Mouse (Mus musculus) heart, embryonic 10.5 days (tissue): ENCODE data around the gene Abcc12. TPM values are rescaled to one million over a fixed set of nuclear protein-coding genes. Genes with fewer than 3 reads are reported as not detected.
A peak's percentile ranks its signal among the peaks of the same experiment; 100 is the strongest.

Experiments used
- DNase-seq: peaks from one replicate; pipeline ENCODE4 v3.0.0-alpha.2; 2017; ENCODE audit warnings: low spot score
- H3K27ac ChIP-seq: fragments of 300-500 bp; sonication (generic); 2 replicates; pipeline ENCODE4 v1.5.1; 2016; ENCODE audit warnings: mild to moderate bottlenecking
- H3K27me3 ChIP-seq: fragments of 300-500 bp; sonication (generic); 2 replicates; pipeline ENCODE4 v1.6.1; 2016; ENCODE audit warnings: mild to moderate bottlenecking; ENCODE audit not compliant: poor library complexity, insufficient read depth, severe bottlenecking
- H3K36me3 ChIP-seq: fragments of 300-500 bp; sonication (generic); 2 replicates; pipeline ENCODE4 v1.6.1; 2016; ENCODE audit warnings: mild to moderate bottlenecking, moderate library complexity
- H3K4me1 ChIP-seq: fragments of 300-500 bp; sonication (generic); 2 replicates; pipeline ENCODE4 v1.6.1; 2016; ENCODE audit warnings: mild to moderate bottlenecking
- H3K4me3 ChIP-seq: fragments of 300-500 bp; sonication (generic); 2 replicates; pipeline ENCODE4 v1.5.1; 2016; ENCODE audit warnings: mild to moderate bottlenecking, moderate library complexity
- H3K9me3 ChIP-seq: fragments of 300-500 bp; sonication (generic); 2 replicates; pipeline ENCODE4 v1.6.1; 2016; ENCODE audit warnings: mild to moderate bottlenecking, moderate library complexity
- WGBS: fragments of 180-500 bp; shearing (Covaris S2); methylation state at CpG from one replicate; pipeline ENCODE4 v1.1.7; 2016; 5-methylcytosine and 5-hydroxymethylcytosine counted together
- polyA plus RNA-seq: library from polyadenylated mRNA; unstranded; fragments of >200 nt; fragmentation: Nextera tagmentation; extraction: Ambion mirVana; gene quantifications from 2 replicates; pipeline ENCODE4 v1.2.1, GENCODE M21; 2016

The Abcc12 gene
- not detected in 2 replicates for polyA plus RNA-seq

GRCm38 (mm10) chr8:86580458-86580857 lies at the start of gene Abcc12:
Gene Abcc12 (minus strand): TSS chr8:86580686.
- no peak within 1 kb of the TSS for H3K27ac ChIP-seq
- H3K4me1 ChIP-seq: peaks cover 6% of the 10 kb centered on the region; the same call in 1 of the 2 replicates
- no peaks in the 10 kb centered on the region for H3K9me3 ChIP-seq
- 0 out of 2 replicates have a peak, but pooled peaks cover 4% of the 10 kb centered on the region for H3K27me3 ChIP-seq
- DNase-seq: no peak
- H3K4me3 ChIP-seq: no peak within 1 kb of the TSS
- no peaks in the 10 kb centered on the region for H3K36me3 ChIP-seq

DNA sequence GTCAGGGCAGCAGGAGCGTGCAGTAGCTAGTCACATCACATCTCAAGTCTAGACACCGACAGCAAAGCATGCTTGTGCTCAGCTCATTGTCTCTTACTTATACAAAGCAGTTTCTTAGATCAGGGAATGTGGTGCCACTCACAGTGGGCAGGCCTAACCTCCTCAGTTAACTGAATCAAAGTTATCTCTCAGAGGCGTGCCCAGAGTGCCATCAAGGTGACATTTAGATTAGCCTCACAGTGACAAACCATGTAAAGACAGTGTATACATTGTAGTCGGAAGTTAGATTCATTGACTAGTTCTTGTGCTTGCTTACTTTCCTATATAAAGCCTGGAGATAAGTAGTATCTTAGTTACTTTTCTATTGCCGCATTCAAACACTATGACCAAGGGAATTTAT lies 49.7 kb upstream of the Abcc12 start:
- Histone ChIP-seq H3K27ac (no peak overlapping the region), H3K36me3 (peaks cover 22% of the 10 kb centered on the region), H3K9me3 (no peaks in the 10 kb centered on the region), H3K4me3 (no peak overlapping the region), H3K4me1 (peaks cover 8% of the 10 kb centered on the region; the same call in 1 of the 2 replicates), H3K27me3 (no peaks in the 10 kb centered on the region)
- WGBS: 74% methylated on average over 5 of the region's 5 CpGs
- no peak for DNase-seq

GRCm38 (mm10) chr8:86624915-86625314 lies 44.4 kb upstream of the Abcc12 start:
- H3K36me3 ChIP-seq: no peaks in the 10 kb centered on the region
- WGBS: 40% methylated on average over 7 of the region's 7 CpGs
- no peaks in the 10 kb centered on the region for H3K9me3 ChIP-seq
- DNase-seq: no peak
- peak overlapping the region; percentile 95 for H3K4me3 ChIP-seq
- peak overlapping the region; percentile 89; the same call in 1 of the 2 replicates for H3K27ac ChIP-seq
- no peaks in the 10 kb centered on the region for H3K27me3 ChIP-seq
- peaks cover 8% of the 10 kb centered on the region for H3K4me1 ChIP-seq

DNA sequence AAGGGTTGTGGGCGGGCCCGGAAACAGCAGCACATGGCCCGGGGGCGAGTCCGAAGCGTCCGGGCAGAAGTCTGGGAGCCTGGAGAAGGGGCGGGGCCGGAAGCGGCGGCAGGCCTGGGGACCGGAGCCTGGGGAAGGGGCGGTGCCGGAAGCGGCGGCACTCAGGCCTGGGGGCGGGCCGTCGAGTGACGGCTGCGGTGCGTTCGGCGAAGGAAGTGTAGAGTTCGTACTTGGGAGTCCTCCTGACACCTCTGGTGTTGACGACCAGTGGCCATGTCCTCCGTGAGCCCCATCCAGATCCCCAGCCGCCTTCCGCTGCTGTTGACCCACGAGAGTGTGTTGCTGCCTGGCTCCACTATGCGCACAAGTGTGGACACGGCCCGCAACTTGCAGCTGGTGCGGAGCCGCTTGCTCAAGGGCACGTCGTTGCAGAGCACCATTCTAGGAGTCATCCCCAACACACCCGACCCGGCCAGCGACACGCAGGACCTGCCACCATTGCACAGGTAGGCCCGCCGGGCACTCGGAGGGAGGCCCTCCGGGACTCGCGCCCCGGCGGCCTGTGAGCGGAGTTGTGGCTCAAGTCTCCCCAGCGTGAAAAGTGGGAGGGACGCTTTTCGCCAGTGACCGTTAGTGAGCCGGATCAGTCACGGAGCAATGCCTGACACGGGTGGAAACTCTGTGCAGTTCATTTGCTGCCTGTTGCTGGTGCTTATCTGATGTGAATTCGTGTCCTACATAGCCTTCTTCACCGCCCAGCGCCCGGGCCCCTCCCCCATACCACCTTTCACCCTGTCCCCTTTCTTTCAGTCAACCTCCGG lies 43.6 kb upstream of the Abcc12 start, which contains the start of gene Lonp2:
Gene Lonp2, plus strand, starts transcription at position 133 of the 821 bp plus-strand sequence.
- peak; percentile 99 for DNase-seq
- Histone ChIP-seq H3K4me1 (peaks cover 8% of the 10 kb centered on the region), H3K36me3 (no peaks in the 10 kb centered on the region), H3K9me3 (no peaks in the 10 kb centered on the region), H3K4me3 (peak within 1 kb of the TSS; percentile 95), H3K27me3 (no peaks in the 10 kb centered on the region), H3K27ac (peak within 1 kb of the TSS; percentile 89)
- WGBS: under 1% methylated on average over 62 of the region's 62 CpGs

GRCm38 (mm10) chr8:86623551-86623910 lies 43.0 kb upstream of the Abcc12 start:
- DNase-seq: no peak
- Histone ChIP-seq H3K4me1 (peaks cover 8% of the 10 kb centered on the region), H3K27me3 (no peaks in the 10 kb centered on the region), H3K27ac (peak overlapping the region; percentile 89), H3K36me3 (no peaks in the 10 kb centered on the region), H3K4me3 (peak overlapping the region; percentile 95), H3K9me3 (no peaks in the 10 kb centered on the region)
- WGBS: 3% methylated on average over 14 of the region's 14 CpGs

DNA sequence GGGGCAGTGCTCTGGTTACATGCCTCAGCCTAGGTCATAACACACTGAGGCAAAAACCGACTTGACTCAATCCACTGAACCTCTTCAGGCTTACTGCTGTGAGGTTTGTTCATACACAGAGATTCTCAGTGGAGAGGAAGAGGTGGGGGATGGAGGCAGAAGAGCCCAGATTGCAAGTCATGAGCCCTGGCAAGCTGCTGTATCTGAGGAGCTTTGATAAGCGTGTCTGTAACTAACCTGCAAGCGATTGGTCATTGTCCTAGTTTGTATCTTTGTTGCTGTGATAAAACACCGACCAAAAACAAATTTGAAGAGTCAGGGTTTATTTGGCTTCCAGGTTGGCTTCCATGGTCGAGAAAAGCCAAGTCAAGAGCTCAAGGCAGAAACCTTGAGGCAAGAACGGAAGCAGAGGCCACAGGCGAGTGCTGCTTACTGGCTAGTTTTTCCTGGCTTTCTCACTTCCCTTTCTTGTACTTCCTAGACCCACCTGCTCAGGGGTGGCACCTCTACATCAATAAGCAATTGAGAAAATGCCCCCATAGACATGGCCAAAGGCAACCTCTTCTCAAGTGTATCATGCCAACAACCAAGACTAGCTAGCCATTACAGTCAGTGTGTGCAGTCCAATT lies 37.4 kb upstream of the Abcc12 start:
- 65% methylated on average over 7 of the region's 7 CpGs for WGBS
- no peak for DNase-seq

GRCm38 (mm10) chr8:86615095-86615769 lies 34.7 kb upstream of the Abcc12 start:
- H3K36me3 ChIP-seq: no peaks in the 10 kb centered on the region
- 78% methylated on average over 6 of the region's 6 CpGs for WGBS
- H3K4me1 ChIP-seq: no peaks in the 10 kb centered on the region
- H3K9me3 ChIP-seq: no peaks in the 10 kb centered on the region
- no peak overlapping the region for H3K27ac ChIP-seq
- H3K27me3 ChIP-seq: no peaks in the 10 kb centered on the region
- H3K4me3 ChIP-seq: no peak overlapping the region
- DNase-seq: no peak

More for the DNA sequence above, 37.4 kb upstream of the Abcc12 start:
- Histone ChIP-seq H3K36me3 (no peaks in the 10 kb centered on the region), H3K9me3 (no peaks in the 10 kb centered on the region), H3K4me3 (no peak overlapping the region), H3K4me1 (no peaks in the 10 kb centered on the region), H3K27ac (no peak overlapping the region), H3K27me3 (no peaks in the 10 kb centered on the region)

DNA sequence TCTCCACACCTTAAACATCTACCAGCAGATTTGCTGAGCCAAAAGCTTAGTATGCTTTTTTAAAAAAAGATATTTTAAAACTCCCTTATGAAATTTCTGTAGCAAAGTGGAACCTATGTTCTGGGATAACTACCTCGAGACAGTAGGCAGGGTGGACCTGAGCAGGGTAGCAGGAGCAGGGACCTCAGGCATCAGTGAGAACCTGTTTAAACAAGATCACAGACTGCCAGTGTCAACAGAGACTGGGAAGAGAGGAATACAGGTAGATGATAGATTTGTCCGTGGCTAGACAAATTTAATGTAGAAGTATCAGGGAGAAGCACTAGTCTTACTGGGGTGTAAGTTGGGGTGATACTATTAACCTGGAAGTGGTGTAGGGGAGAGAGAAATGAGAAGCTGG lies 33.3 kb upstream of the Abcc12 start:
- DNase-seq: no peak
- Histone ChIP-seq H3K27ac (no peak overlapping the region), H3K36me3 (no peaks in the 10 kb centered on the region), H3K4me1 (no peaks in the 10 kb centered on the region), H3K27me3 (no peaks in the 10 kb centered on the region), H3K9me3 (no peaks in the 10 kb centered on the region), H3K4me3 (no peak overlapping the region)
- 58% methylated on average over 2 of the region's 2 CpGs for WGBS

- no peak overlapping the region for H3K4me3 ChIP-seq
- no peaks in the 10 kb centered on the region for H3K27me3 ChIP-seq
- no peaks in the 10 kb centered on the region for H3K36me3 ChIP-seq
- H3K27ac ChIP-seq: no peak overlapping the region
- H3K4me1 ChIP-seq: no peaks in the 10 kb centered on the region
- WGBS: 79% methylated on average over 3 of the region's 3 CpGs
- DNase-seq: no peak
- no peaks in the 10 kb centered on the region for H3K9me3 ChIP-seq
These were observed 24.2 kb upstream of the Abcc12 start for GRCm38 (mm10) chr8:86604676-86605075.

DNA sequence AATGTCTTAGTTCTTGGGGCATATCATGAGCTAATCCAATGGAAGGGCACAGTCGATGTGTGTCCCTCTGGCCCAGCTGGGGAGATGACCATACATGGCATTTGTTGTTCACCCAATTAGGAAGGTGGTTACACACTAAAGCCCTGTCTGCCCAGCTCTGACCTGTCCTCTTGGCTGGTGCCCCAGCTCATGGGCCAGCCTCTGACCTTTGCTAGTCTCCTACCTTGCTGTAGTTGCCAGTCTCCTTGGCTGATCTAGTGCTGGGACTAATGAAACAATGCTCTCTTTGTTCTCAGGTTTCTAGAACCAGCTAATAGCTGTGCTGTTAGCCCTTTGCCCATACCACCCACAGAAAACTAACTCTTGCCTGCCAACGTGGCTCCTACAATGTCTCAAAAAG lies 22.7 kb upstream of the Abcc12 start:
- H3K36me3 ChIP-seq: no peaks in the 10 kb centered on the region
- DNase-seq: no peak
- 0 out of 2 replicates have a peak, but pooled peaks cover 2% of the 10 kb centered on the region for H3K4me1 ChIP-seq
- no peaks in the 10 kb centered on the region for H3K27me3 ChIP-seq
- no peak overlapping the region for H3K4me3 ChIP-seq
- 56% methylated on average over 2 of the region's 2 CpGs for WGBS
- no peaks in the 10 kb centered on the region for H3K9me3 ChIP-seq
- no peak overlapping the region for H3K27ac ChIP-seq

DNA sequence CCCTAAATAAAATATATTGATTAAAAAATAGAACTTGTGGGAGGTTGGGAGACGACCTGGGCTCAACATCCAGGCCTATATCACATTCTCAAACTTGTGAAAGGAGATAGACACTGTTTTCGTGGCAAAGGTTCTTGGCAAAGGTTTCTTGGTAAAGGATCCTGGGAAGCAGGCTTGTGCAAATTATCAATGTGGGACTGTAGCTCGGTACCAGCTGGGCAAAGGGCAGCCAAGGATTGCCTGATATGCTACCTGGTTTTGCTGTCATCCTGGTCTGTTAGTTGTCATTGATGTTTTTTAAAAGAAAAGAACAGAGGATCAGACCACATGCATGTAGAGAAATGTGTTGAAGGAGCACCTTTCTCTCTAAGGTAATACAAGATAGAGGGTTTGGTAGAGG lies 19.8 kb upstream of the Abcc12 start:
- H3K27me3 ChIP-seq: no peaks in the 10 kb centered on the region
- whole genome bisulfite sequencing: 73% methylated on average over 3 of the region's 3 CpGs
- no peak overlapping the region for H3K27ac ChIP-seq
- no peaks in the 10 kb centered on the region for H3K36me3 ChIP-seq
- no peak overlapping the region for H3K4me3 ChIP-seq
- DNase-seq: no peak
- H3K9me3 ChIP-seq: no peaks in the 10 kb centered on the region
- 0 out of 2 replicates have a peak, but pooled peaks cover 4% of the 10 kb centered on the region for H3K4me1 ChIP-seq

DNA sequence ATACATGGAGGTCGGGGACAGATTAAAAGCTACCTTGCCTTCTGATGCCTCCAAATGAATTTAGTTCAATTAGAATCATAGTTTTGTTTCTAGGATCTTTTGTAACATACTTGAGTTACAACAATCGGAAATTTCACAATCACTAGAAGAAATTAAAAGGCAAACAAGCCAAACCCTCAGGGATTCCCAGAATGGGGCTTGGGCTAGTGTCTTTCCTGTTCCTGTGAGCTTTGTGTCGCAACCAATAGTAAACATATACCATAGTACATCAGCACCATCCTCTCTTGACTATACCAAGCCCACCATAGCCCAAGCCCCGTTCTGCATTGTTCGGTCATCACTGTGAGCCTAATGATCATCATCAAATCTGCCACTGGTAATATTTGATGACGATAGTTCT lies 18.8 kb upstream of the Abcc12 start:
- Histone ChIP-seq H3K27ac (no peak overlapping the region), H3K27me3 (no peaks in the 10 kb centered on the region), H3K36me3 (no peaks in the 10 kb centered on the region), H3K4me3 (no peak overlapping the region), H3K4me1 (0 out of 2 replicates have a peak, but pooled peaks cover 4% of the 10 kb centered on the region), H3K9me3 (no peaks in the 10 kb centered on the region)
- WGBS: 81% methylated on average over 6 of the region's 6 CpGs
- no peak for DNase-seq

DNA sequence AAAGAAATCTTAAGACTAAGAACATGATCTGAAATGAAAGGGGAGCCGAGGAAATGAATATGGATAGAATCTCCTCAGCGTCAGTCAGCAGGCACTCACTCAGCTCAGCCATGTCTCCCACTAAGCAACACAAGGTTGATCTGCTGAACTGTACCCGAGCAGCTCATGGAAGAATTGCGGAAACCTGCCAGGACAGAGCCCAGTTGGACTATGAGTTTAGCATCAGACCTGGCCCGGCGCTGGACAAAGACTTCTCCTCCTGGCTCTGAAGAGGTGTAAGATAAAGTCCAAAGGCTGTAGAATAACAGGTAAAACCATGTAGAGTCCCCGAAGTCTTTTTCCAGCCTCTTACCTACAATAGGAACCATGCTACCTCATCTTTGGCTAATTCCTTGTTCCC lies 17.2 kb upstream of the Abcc12 start:
- Histone ChIP-seq H3K4me3 (no peak overlapping the region), H3K9me3 (no peaks in the 10 kb centered on the region), H3K36me3 (no peaks in the 10 kb centered on the region), H3K27ac (no peak overlapping the region), H3K27me3 (no peaks in the 10 kb centered on the region), H3K4me1 (0 out of 2 replicates have a peak, but pooled peaks cover 4% of the 10 kb centered on the region)
- DNase-seq: peak; percentile 67
- WGBS: 86% methylated on average over 7 of the region's 7 CpGs
